Mouse (Mus musculus) neural tube, embryonic 10.5 days (tissue): Measurements from ENCODE around the gene Crip2.

Experiments used
- DNase-seq: peaks from one replicate; pipeline ENCODE4 v3.0.0-alpha.2; 2017; ENCODE audit warnings: low spot score; ENCODE audit errors: extremely low spot score

Crip2 gene

GRCm38 (mm10) chr12:113139908-113140615 lies at the start of gene Crip2:
Gene Crip2, plus strand, starts transcription at chr12:113140236.
- peak; percentile 94 for DNase-seq

- DNase-seq, result no peak
These were observed 43.0 kb upstream of the Crip2 start for GRCm38 (mm10) chr12:113097040-113097439.

GRCm38 (mm10) chr12:113097749-113098281 lies 42.2 kb upstream of the Crip2 start, which contains the start of gene Mta1:
Gene Mta1, plus strand, starts transcription at chr12:113098278.
- peak; percentile 79 for DNase-seq

GRCm38 (mm10) chr12:113098530-113099151 lies 41.4 kb upstream of the Crip2 start:
- DNase-seq, result peak; percentile 62

- no peak for DNase-seq
These were observed 40.4 kb upstream of the Crip2 start for GRCm38 (mm10) chr12:113099470-113100237.

GRCm38 (mm10) chr12:113100448-113101076 lies 39.5 kb upstream of the Crip2 start:
- DNase-seq, result no peak

- no peak for DNase-seq
These were observed 38.6 kb upstream of the Crip2 start for GRCm38 (mm10) chr12:113101251-113101960.

- DNase-seq, result peak; percentile 42
These were observed 37.6 kb upstream of the Crip2 start for GRCm38 (mm10) chr12:113102461-113102860.

- DNase-seq, result no peak
These were observed 36.1 kb upstream of the Crip2 start for GRCm38 (mm10) chr12:113103846-113104451.

GRCm38 (mm10) chr12:113106386-113106785 lies 33.6 kb upstream of the Crip2 start:
- no peak for DNase-seq

- no peak for DNase-seq
These were observed 32.5 kb upstream of the Crip2 start for GRCm38 (mm10) chr12:113107431-113108124.

- DNase-seq, result no peak
These were observed 31.3 kb upstream of the Crip2 start for GRCm38 (mm10) chr12:113108528-113109283.

GRCm38 (mm10) chr12:113109801-113110200 lies 30.2 kb upstream of the Crip2 start:
- DNase-seq, result no peak

GRCm38 (mm10) chr12:113114141-113114540 lies 25.9 kb upstream of the Crip2 start:
- no peak for DNase-seq

GRCm38 (mm10) chr12:113114856-113115538 lies 25.0 kb upstream of the Crip2 start:
- DNase-seq, result no peak

- DNase-seq, result peak; percentile 80
These were observed 20.3 kb upstream of the Crip2 start for GRCm38 (mm10) chr12:113119516-113120410.

GRCm38 (mm10) chr12:113124726-113125125 lies 15.3 kb upstream of the Crip2 start:
- no peak for DNase-seq
